Mouse (Mus musculus) cerebellum, adult 8-10 months (tissue): Measurements from ENCODE around the gene 4930426L09Rik.

Experiments
- DNase-seq: peaks from one replicate; pipeline ENCODE4 v3.0.0; 2022

4930426L09Rik gene

GRCm38 (mm10) chr2:18998054-18998478, at the start of gene 4930426L09Rik, which contains the start of gene Pip4k2a:
Gene 4930426L09Rik, plus strand, starts transcription at chr2:18998343.
Gene Pip4k2a, minus strand, starts transcription at chr2:18998126.
- DNase-seq, result peak; percentile 89

DNA sequence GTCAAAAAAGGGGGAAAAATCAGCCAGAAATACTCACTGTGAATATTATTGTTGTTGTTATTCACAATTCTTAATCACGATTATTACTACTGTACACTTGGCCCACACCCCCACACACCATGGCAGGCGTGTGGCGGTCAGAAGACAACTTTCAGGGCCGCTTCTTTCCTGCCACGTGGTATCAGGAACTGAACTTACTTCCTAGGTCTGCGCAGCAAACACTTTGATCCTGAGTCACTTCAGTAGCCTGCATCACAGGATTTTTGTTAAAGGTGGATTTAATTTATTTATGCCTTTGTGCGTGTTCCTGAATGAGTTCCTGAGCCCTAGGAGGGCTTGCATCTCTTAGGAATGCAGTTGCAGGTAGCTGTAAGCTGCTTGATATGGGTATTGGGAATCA, 49.4 kb upstream of the 4930426L09Rik start:
- DNase-seq, result no peak

- no peak for DNase-seq
Observed at GRCm38 (mm10) chr2:18950758-18951157, 47.4 kb upstream of the 4930426L09Rik start.

- no peak for DNase-seq
Observed at GRCm38 (mm10) chr2:18952102-18952673, 46.0 kb upstream of the 4930426L09Rik start.

DNA sequence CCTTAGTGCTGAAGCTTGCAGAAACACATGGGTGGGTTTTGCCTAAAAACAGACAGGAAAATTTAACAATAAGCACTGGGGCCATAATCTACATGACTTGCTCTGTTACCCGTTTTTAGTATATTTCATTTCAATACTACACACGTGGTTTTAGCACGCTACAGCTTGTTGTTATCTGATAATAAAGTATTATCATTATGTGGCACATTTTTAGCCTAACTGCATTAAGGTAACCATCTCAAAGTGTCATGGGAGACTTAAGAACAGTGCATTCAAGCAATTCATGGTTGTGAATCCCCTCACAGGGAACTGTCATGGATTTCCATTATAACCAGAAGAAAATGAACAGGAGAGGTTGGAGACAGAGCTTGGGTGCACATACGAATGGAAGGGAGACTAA, 43.7 kb upstream of the 4930426L09Rik start:
- no peak for DNase-seq

GRCm38 (mm10) chr2:18955022-18955421, 43.1 kb upstream of the 4930426L09Rik start:
- DNase-seq, result no peak

DNA sequence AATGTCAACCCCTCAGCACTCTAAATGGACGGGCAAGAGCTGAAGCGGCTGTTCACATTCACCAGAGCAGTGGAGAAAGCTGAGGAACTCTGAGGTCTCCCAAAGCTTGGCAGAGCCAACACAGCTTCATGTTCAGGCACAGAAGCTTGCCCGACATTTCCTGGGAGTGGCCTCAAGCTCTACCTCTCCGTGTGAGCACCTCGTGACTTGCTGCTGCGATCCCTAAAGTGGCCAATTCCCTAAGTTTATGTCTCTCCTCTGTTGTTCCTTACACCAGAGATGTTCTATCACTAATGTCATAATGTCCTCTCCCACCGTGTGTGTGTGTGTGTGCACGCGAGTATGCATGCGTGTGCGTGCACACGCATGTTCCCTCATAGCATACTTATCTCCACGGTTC, 42.5 kb upstream of the 4930426L09Rik start:
- no peak for DNase-seq

- DNase-seq, result no peak
Observed at GRCm38 (mm10) chr2:18956424-18956823, 41.7 kb upstream of the 4930426L09Rik start.

GRCm38 (mm10) chr2:18956945-18957344, 41.2 kb upstream of the 4930426L09Rik start:
- no peak for DNase-seq

DNA sequence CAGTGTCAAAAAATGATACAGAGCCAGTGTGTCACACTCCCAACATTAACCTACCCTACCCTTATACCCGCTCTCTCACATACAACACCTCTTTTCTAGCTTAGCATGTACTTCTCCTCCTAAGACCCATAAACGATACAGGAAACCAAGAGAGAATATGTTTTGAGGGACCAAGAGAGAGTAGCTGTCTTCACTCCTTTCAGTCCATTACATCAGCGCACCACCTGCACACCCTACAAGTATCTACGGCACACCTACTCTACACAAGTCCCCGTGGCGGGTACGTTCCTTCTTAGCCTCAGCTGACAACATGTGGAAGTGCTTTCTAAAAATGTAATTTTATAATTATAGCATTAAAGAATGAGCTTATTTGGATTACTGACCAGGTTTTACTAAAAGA, 40.7 kb upstream of the 4930426L09Rik start:
- DNase-seq, result no peak

DNA sequence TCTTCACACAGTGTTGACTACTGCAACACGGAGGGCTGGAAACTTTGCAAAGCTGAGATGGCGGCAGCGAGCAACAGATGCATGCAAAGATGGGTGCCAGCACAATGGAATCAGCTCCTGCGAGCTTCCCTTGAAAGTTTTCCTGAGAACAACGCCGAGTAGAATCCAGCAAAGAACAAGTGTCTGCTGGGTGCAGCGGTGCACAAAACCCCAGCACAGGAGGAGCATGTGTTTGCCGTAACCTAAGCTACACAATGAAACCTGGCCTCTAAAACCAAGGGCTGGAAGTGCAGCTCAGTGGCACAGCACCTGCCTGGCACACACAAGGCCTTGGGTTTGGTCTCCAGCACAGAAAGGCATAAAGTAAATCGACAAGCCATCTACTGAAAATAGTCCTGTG, 40.1 kb upstream of the 4930426L09Rik start:
- DNase-seq, result no peak

- no peak for DNase-seq
Observed at GRCm38 (mm10) chr2:18958501-18958900, 39.6 kb upstream of the 4930426L09Rik start.

DNA sequence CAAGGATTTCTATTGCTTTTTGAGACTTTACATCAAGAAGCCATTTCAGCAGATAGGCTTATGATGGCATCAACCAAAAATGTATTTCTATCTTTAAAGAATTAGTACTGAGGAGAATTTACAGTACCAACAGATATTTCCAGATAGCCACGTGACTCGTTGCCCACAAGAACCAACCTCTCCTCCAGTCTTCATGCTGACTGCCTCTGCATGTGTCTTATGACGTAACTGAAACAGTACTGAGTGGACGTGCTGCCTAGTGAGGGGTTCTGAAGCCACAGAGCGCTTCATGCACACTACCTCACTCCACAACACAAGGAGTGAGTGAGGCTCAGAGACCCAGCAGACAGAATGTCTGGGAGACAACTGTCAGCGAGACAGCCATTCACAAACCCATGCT, 39.1 kb upstream of the 4930426L09Rik start:
- DNase-seq, result no peak

- DNase-seq, result no peak
Observed at GRCm38 (mm10) chr2:18959558-18959957, 38.6 kb upstream of the 4930426L09Rik start.

DNA sequence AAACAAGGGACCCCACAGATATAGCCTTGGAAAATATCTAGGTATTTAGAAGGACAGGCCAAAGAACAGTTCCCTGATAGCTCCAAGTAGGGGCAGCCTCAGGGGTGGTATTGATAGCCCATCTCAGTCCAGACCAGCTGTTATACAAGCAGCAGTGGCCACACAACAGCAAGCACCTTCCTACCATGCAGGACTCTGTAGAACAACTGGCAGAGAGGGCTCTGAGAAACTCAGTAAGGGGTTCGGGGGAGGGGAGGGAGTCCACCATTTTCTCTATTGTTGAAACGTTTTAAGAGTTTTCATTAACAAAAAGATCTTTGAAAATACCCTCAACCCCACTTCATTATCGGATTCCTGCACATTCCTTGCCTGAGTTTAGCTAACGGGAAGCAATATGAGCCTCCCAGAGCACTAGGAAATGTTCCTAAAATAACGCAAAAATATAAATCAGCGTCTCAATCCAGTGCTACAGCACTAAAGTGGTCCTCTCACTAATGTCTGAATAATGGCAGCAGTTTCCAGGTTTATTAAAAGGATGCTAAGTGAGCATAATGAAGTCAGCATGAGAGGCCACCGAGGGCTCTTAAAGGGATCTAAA, 37.7 kb upstream of the 4930426L09Rik start:
- no peak for DNase-seq

GRCm38 (mm10) chr2:18962502-18962901, 35.6 kb upstream of the 4930426L09Rik start:
- no peak for DNase-seq

DNA sequence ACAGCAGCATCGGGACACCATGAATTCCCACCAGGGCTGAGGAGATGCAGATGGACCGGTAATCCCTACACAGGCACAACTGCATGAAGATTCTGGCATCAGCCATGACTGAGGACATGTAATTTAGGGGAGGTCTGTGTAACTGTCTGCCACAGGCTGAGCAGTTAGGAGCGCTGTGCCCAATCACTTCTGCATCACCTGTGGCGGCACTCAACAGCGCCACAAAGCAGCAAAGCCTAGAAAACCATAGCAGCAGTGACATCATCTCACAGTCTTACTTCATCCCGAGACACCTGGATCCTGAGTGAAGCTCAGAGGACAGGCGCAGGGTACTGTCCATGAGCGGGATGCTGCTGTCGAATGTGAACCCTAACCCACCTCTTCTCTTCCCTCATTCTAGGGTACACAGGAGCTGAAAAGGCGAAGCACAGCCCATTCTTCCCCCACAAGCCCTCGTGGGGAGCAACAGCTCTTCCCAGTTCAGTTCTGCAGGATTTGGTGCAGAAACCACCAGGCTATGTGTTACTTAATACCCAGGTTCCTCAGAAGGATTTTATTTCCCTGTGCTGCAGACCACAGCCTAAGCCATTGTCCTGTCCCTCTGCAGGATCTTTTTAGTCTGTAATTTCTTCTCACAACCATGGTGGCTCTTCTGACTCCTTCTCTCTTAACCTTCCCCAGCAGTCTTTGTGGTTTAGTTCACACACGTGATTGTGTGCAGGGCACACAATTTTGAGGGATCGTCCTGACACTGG, 34.7 kb upstream of the 4930426L09Rik start:
- no peak for DNase-seq

DNA sequence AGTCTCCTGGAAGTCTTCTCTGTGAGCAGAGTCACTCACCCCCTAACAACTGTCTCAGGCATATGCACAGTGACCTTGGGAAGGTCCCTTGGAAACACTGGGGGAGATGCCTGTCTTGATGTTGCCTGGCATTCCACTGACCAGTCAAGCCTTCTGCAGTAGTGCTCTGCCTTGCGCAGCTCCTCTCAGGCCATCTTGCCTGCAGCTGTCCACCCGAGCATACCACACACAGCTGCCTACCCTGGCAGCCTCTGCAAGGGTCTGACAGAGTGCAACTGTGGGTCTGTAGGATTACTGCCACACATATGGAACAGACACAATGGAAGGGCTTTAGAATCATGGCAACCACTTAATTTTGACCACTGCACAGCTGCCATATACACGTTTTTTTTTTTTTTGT, 33.0 kb upstream of the 4930426L09Rik start:
- DNase-seq, result no peak

DNA sequence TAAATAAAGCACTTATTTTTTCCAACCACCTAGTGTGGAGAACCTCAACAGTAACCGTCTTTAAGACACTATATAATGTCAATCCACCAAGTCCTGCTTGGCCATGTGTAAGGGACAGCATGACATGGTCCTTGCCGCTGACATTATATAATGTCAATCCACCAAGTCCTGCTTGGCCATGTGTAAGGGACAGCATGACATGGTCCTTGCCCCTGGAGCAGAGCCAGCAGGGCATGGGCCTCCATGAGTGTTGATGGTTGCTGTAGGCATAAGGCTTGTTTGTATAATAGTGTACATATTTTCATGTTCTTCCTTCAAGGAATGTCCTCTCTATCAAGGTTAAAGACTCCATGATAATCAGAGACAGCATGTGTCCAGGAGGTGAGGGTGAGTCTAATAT, 32.2 kb upstream of the 4930426L09Rik start:
- DNase-seq, result no peak

- no peak for DNase-seq
Observed at GRCm38 (mm10) chr2:18966566-18966965, 31.6 kb upstream of the 4930426L09Rik start.

DNA sequence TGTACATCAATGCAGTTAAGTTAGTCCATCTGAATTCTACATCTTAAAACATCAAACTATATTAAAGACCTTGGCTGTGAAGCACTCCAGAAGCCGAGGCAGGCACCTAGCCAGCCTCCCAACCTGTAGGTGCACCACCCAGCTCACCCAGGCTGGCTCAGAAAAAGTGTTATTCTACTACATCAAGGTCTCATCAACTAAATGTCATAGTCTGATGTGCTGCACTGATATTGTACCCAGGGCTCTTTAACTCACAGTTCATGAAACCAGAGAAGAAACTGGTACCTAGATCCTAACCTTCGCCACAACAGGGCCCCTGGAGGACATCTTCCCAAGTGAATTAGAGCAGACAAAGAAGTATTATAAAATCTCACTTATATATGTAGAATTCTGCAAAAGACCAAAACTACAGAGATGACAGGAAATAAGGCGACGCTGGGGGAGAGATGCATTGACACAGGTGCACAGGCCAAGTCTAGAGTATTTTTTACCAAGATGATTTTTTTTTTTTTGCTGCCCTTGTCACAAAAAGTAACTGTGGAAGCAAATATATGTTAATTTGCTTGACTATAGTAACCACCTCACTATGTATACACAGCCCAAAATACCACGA, 30.6 kb upstream of the 4930426L09Rik start:
- DNase-seq, result no peak

- no peak for DNase-seq
Observed at GRCm38 (mm10) chr2:18969066-18969681, 29.0 kb upstream of the 4930426L09Rik start.

GRCm38 (mm10) chr2:18970461-18970860, 27.7 kb upstream of the 4930426L09Rik start:
- no peak for DNase-seq
